Comparison of ENCODE assay signal across 21 mouse cellular contexts in genomic region chr1:180729231-180729630, GRCm38 (mm10). TPM values are rescaled to one million over a fixed set of nuclear protein-coding genes. Genes with fewer than 3 reads are reported as not detected.
"Had no signal": no experiment of that assay in that cellular context is flagged by ENCODE, and none has a peak within 500 bp of the region (broad histone marks: within the 10 kb centered on the region; RNA-seq: fewer than 3 reads in every experiment).

No protein-coding gene starts in this region.

- H3K4me2 ChIP-seq: kidney, embryonic 15.5 days; stomach, embryonic 15.5 days had no signal

- H3K4me3 ChIP-seq: kidney, embryonic 15.5 days; left cerebral cortex, adult 2 months; limb, embryonic 10.5 days; midbrain, embryonic 10.5 days; stomach, embryonic 15.5 days had no signal

- H3K27me3 ChIP-seq: kidney, embryonic 15.5 days; stomach, embryonic 15.5 days had no signal

- H3K9ac ChIP-seq: kidney, embryonic 15.5 days; lung, embryonic 14.5 days; stomach, embryonic 15.5 days had no signal

- ATAC-seq: midbrain, embryonic 16.5 days had no signal

- H3K9me3 ChIP-seq: kidney, embryonic 15.5 days; limb, embryonic 10.5 days; midbrain, embryonic 10.5 days; stomach, embryonic 15.5 days had no signal

- DNase-seq: kidney, adult 2 months; kidney, postnatal 14 days; lung, embryonic 14.5 days; lung, postnatal 10 days; lung, postnatal 4 days; right cerebral cortex, postnatal 14 days; thymus, adult 2 months; thymus, postnatal 36 days had no signal

- H3K27ac ChIP-seq: kidney, embryonic 15.5 days; left cerebral cortex, adult 2 months; limb, embryonic 10.5 days; midbrain, embryonic 10.5 days; stomach, embryonic 15.5 days had no signal

RNA-seq across cellular contexts. Expression of gene Mixl1, which starts 32.4 kb away (rescaled TPM):
- total RNA-seq: layer of hippocampus, adult 8-10 months; layer of hippocampus, postnatal 25 days; left cerebral cortex, adult 2 months; left cerebral cortex, postnatal 14 days; megakaryocyte, adult 5-6 weeks had no signal
- polyA plus RNA-seq: kidney, adult 2 months; large intestine, adult 2 months; neural tube, embryonic 14.5 days; testis, adult 2 months had no signal
